Mouse (Mus musculus) ovary, postnatal 14 days (tissue): ENCODE data around the gene Dlgap4.
"Not testable (repeated sequence)": the region's sequence is repeated elsewhere in the genome, so short reads cannot be mapped to it uniquely, and the experiment has no call there.

Experiments
- DNase-seq: peaks from one replicate; pipeline ENCODE4 v3.0.0; 2022; ENCODE audit warnings: low spot score

The Dlgap4 gene

DNA sequence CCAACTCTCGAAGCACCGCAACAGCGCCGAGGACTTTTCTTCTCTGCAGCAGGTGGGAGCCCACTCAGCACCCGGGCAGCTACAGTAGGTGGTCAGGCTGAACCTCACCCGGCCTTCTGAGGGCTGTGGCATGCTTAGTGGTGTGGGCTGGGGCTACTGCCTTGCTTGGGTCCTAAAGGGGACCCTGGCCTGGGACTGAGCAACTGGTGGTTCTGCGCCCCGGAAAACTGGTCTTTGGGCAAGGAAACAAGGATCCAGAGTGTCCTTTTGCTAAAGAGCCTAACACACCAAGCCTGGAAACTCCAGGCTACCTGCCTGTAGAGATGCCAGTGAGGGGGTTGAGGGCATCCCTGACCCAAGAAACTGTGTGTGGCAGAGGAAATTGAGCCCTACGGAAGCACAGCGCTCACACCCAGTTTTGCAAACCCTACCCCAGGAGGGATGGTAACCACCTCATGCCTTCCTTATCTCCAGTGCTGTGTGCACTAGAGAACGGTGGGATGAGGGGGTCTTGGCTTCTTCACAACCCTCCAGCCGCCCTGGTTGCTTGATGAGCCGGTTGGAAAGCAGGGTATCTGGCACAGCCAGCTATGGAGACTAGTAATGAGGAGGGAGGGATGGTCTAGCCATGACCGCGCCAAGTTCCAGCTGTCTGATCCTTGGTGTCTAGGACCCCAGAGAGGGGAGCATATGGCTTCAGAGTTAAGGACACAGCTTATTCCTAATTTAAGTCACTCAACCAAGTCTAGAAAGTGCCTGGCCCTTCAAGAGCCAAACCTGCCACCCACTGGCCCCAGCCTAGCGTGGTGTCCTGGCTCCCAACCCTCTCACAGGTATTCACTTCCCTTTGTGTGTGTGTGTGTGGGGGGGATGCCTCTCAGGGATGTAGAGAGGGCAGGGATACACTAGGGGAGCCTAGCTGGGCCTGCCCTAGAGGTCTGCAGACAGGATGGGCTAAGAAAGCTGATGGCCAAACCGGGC is 162.2 kb downstream of the Dlgap4 start:
- no peak for DNase-seq

DNA sequence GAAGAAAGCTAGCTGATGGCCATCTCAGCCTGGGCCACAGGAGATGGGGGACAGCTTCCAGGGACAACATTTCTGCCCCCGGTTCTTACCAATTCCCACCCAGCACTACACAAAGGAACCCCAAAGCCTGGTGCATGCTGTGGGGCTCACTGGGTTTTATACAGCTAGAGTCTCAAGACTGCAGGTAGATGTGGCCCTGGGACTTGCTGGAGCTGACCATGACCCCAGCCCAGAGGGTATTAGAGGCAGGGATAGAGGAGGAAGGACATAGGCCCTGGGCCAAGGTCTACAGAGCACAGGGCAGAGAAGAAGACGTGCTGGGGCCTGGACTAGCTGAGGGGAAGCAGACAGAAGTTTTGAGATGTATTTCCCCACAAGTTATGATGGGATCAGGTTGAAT is 163.4 kb downstream of the Dlgap4 start:
- no peak for DNase-seq

DNA sequence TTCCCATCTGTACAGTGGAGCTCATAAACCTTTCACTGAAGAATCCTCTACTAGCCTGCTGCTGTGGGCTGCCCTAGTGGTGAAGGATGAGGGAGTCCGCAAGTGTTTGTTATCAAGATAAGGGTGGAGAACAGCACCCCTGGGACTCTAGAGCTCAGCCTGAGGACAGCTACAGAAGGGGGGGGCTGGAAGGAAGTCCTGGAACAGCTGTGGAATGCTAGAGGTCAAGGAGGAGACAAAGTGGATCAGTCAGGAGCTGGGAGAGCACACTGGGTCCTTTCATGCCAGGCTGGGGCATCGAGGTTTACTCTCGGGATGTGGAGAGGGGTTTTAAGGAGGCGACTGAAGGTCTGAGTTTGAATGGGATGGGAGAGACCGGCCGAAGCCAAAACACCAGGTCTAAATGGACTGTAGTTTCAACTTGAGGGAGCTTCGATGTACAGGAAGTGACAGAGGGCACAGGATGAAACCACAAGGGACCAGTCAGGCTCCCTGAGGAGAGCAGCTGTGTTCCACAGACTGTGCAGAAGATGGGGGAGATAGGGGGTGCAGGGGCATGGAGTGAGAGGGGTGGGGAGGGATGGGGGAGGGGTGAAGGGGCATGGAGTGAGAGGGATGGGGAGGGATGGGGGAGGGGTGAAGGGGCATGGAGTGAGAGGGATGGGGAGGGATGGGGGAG is 164.0 kb downstream of the Dlgap4 start:
- DNase-seq, result no peak

DNA sequence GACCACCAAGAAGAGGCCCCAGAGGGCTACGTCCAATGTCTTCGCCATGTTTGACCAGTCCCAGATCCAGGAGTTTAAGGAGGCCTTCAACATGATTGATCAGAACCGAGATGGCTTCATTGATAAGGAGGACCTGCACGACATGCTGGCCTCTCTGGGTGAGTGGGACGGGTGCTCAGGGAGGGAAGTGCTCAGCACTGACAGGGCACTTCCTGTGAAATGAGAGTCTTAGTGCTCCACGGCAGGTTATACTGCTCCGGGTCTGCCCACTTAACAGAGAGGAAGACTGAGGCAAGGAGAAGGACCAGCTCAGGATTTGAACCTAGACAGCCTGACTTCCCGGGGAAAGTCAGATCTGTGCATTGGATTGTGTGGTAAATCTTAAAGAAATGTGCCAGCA is 165.1 kb downstream of the Dlgap4 start:
- DNase-seq, result no peak

DNA sequence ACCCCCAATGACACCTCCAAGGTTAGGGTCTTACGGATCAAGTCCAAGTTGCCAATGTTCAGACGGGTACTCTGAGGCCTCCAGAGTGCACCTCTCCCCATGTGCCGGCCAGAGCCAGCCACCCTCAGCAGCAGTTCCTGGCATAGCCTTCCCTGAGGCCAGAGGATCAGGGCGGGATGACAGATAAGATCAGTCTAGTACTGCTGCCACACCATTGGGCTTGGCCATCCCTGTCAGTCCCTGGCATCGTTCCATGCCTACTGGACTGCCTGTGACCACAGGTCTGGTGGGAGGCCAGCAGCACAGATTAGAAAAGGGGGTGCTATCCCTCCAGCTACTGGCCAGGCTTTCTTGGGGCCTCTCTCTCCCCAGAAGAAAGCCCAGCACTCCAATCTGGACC is 165.5 kb downstream of the Dlgap4 start:
- DNase-seq, result no peak

DNA sequence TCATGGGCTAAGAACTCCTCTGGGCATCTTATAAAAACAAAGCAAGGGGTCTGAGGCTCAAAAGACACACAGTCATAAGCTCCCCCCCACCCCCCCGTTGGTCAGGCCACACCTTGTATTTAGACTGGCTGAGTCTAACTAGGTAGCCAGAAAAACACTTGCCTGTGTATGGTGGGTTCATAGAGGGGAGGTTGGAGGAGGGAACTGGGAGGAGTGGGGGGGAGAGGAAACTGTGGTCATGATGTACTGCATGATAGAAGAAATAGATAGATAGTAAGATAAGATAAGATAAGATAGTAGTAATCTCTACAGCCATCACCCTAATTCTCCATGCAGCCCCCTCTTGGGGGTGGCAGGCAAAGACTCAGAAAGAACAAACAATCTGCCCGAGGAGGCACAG is 166.0 kb downstream of the Dlgap4 start:
- no peak for DNase-seq

DNA sequence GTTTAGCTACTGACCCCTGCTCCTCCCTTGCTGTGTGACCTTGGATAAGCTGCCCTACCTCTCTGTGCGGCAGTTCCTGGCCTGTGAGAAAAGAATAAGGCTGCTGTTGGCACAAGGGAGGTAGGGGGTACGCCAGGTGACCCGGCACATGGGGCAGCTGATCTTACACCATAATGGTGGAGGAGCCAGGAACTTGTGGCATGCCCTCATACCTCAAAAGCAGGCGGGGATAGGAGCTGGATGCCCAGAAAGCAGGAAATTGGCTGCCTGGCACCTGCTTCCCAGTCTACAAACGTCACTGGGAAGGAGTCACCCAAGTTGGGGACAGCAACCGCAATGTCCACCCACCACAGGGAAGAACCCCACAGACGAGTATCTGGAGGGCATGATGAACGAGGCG is 166.6 kb downstream of the Dlgap4 start:
- no peak for DNase-seq

DNA sequence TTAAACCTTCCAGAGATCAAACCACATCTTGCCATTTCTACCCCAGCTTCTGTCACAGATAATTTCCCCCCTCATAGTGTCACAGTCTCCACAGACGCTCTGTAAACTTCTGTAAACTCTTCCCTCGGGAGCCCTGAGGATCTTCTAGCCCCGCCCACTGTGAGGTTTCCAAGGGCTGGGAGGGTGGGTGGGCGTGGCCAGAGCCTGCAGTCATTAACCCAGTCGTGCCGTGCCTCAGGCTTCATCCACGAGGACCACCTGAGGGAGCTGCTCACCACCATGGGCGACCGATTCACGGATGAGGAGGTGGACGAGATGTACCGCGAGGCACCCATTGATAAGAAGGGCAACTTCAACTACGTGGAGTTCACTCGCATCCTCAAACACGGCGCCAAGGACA is 167.2 kb downstream of the Dlgap4 start:
- no peak for DNase-seq

DNA sequence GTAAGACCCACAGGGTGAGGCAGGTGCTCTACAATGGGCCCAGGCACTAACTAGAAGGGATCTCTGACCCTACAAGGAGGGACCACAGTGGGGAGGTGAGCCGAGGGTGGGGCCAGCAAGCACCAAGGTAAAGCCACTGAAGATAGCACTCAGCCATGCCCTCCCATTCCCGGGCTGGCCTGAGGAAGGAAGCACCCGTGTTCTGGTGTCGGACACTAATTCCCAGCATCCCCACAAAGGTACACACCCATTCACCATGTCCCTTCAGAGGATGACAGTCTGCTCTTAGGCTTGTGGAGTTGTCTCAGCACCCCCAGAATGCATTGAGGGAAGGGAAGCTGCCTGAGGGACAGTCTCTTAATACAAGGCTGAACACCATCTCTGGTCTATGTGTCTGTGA is 167.8 kb downstream of the Dlgap4 start:
- no peak for DNase-seq

DNA sequence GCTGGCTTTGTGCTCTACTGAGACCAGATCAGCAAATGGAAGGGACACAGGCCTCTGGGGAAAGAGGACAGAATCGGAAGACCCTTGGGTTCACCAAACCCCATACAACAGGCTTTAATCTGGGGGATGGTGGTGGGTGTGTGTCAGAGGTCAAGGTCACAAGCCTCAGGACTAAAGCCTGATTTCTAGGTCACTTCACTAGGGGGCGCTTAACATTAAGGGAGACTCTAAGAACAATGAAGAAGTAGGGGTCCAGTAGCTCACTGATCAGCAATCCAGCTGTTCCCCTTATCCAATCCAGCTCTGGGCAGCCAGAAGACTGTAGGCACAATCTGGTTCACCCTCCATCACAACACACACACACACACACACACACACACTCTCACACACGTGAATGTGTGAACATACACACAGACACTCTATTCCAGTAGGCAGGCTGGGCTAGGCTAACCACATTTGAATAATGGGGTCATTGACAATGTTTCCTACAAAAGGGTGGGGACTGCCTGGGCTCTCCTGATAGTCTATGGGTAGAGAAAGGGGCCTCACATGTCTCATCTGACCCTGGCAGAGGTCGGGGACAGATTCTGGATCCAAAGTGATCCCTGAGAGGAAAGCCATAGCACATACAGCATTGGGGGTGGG is 168.5 kb downstream of the Dlgap4 start:
- DNase-seq, result no peak

DNA sequence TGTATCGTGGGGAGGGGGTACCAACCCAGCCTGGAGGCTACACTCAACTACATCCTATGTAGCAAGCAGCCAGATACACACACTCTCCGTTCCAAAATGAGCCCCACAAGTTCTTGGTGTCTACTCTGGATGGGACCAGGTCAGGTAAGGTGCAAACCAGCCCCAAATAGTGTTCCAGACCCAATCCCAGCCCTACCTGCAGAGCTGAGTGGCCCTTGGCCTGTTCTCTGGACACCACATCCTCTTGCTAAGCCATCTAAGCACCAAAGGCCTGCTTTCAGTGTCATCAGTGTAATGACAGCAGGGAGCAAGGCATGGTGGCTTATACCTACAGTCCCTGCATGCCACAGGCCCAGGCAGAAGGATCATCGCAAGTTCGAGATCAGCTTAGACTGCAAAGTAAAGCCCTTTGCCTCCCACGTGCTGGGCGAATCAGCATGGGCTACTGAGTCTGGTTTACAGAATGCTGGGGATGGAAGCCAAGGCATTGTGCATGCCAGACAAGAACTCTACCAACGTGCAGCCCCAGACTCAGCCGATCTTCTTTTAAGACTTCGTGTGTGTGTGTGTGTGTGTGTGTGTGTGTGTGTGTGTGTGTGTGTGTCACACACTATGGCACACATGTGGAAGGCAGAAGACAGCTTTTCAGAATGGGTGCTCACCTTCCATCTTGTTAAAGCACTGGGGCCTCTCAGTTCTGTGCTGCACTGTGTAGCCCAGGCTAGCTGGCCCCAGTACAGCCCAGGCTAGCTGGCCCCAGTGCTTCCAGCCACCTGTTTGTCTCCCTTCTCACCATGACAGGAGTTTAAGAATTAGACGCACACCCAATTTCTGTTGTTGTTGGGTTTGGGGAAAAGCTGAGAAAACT is 169.2 kb downstream of the Dlgap4 start:
- no peak for DNase-seq

DNA sequence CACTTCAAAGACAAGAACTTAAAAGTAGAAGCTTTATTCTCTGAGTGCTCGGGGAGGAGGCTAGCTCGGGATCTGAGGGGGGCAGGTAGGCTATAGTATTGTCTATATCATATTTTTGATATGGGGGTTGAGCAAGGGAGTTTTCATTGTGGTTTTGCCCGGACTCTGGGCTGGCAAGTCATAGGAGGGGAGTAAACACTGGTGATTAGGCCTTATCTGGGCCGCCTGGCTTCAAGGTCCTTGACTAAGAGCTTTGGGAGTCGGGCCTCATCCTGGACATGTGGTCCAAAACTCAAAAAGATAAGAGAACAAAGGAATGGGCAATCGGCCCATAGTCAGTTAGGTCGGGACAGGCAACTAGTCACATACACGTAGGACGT is 169.8 kb downstream of the Dlgap4 start:
- DNase-seq, result no peak

DNA sequence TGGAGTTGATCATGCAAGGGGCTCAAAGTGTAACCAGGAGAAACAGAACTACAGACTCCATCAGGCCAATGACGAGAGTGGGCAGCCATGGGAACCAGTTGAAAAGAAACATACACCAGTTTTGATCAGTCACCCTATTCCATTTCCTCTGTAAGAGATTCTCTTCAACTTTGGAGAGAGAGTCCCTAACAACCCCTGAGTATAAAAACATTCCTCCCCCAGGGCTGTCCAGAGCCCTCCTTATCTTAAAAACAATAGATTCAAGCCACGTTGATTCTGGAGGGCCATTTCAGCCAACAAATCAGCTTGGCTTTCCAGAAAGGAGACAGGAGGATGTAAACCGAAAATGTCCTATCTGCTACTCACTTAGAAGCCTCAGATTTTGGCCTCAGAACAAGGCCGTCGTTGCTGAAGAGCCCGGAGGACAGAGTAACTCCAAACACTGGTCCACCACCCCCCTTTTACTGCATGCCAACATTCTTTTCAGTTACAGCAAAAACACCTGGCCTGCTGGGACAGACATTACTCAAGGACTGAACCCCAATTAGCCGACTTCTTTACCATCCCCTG is 170.6 kb downstream of the Dlgap4 start:
- DNase-seq, result no peak

DNA sequence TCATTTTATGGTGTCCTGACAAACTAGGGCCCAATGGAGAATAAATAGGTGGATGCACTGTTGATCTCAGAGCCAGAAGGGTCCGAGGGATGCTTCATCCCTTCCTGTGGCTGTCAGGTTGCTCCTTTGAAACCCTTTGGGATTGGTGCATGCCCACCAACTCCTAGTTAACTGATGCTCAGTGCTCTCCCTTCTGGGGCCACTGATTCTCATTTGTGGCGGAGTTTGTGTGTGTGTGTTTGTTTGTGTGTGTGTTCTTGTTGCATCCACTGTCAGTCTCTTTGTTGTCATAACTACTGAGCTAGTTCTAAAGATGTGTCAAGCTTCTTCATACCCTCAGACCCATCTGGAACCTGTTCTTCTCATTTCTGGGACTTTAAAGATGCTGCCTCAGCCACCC is 171.4 kb downstream of the Dlgap4 start:
- DNase-seq, result no peak

DNA sequence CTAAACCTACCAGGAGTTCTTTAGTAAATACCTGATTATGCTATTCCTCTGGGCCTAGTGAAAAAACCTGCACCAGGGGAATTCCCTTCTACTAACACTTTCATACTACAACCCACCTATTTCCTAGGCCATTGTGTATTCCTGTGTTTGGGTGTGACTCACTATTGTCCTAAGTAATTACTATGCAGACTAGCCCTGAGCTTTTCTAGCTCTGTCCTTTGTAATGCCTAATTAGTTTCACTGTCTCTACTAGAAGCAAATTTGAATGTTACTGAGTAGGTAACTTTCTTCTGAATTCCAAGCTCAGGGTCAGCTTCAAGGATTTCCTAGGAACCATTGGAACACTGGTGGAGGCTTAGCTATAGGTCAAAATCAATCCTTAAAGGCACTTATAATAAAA is 172.9 kb downstream of the Dlgap4 start:
- DNase-seq, result not testable (repeated sequence)

DNA sequence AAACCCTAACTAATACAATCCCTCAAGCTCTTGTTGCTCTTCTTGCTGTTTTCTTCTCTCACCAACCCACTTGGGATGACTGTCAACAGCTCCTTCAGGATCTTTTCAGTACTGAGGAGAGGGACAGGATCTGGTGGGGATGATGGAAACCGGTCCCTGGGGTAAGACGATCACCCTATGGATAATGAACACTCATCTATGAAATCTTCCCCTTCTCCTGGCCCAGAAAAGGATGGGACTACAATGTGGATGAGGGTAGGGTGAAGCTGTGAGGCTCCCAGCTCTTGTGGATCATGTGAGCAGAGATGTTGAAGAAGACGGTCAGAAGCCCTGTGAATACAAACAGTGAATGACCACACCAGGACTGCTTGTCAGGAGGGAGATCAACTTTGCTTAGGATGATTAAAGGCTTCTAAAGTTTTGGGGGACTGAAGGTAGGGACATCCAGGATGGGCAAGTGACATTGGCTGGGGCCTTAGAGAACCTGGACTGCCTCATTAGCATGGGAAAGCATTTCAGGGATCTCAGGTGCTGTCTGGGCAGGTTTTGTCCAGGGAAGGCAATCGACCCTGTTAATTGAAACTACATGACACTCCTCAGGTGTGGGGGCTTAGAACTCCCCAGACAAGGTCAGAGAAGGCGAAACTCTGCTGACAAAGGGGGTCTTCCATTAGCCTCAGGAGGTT is 173.7 kb downstream of the Dlgap4 start:
- DNase-seq, result no peak

DNA sequence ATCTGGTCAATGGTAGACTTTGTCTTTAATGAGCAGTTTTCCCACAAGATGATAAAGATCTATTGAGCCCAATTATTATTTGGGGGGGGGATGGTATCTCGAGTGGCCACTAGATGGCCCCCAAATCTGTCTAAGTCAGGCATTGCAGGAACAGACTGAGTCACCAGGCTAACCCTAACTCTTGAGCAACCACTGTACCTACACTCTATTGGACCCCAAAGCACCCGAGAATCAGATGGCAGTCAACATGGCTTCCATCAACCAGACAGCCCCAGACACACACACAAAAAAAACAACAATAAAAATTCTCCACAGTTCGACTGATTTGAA is 174.2 kb downstream of the Dlgap4 start:
- DNase-seq, result no peak

DNA sequence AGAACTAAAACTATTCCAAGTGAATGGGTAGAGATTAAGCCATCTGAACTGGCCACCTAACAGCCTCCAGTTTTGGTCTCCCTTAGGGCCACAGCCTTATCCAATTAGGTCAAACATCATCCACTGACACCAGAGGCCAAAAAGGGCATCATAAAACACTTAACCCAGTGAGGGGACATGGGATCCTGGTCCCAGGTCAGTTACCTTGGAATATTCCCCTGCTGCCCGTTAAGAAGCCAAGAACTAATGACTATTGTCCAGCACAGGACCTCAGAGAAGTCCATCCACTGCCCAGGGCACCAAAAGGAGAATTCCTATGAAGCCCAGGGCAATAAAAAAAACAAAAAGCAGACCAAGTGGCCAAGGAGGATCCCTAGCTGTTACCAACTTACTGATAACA is 175.3 kb downstream of the Dlgap4 start:
- no peak for DNase-seq

DNA sequence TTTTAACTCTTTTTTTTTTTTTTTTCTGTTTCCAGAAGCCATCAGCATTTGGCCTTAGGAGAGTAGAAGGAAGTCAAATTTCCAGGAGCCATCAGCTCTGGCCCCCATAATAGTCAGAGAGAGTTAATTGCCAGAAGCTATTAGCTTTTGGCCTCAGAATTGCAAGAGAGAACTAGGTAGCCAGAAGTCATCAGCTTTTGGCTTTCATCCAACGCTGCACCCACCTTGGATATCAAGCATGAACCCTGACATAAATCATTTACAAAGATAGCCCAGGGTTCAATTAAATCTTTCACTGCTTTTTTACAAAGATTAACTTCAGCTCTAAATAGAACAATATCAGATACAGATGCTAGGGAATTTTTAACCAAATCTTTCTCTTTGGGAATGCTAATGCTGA is 185.0 kb downstream of the Dlgap4 start:
- DNase-seq, result no peak

DNA sequence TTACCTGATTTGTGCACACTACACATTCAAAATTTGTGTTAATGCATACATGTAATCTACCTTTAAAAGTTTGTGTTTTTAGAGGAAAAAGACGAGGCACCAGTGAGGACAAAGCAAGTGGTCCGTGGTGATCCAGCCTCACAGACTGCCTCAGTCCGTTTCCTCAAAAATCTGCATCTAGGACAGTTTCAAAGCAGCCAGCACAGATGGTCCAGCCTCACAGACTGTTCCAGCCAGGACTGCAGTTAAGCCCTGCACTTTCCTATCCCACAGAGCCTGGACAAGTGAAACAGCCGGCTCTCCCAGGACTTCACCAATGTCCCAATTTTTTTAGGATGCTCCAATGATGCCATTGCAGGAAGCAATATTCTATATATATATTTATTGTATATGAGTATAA is 187.5 kb downstream of the Dlgap4 start:
- no peak for DNase-seq

DNA sequence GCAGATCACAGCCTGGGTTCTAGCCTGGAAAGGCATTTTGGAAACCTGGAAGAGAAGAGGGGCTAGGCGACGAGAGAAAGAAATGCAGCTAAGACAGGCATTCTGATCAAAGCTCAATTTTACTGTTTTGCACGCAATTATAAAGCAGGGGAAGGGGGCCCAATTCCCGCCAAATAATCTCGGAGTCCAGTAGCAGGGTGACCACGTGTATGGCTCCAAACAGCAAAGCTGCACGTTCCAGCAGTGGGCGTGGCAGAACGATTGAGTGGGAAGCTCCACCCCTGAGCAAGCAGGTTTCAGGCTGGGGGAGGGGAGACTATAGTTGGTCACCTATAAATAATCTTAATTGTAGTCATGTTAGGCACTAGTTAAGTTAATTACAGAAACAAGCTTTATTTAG is 188.6 kb downstream of the Dlgap4 start:
- DNase-seq, result not testable (repeated sequence)
